Mouse (Mus musculus) thymus, postnatal 25 days (tissue): ENCODE results near the gene Slc7a1.

Source experiments
- DNase-seq: peaks from one replicate; pipeline ENCODE4 v3.0.0; 2022

Slc7a1 gene

DNA sequence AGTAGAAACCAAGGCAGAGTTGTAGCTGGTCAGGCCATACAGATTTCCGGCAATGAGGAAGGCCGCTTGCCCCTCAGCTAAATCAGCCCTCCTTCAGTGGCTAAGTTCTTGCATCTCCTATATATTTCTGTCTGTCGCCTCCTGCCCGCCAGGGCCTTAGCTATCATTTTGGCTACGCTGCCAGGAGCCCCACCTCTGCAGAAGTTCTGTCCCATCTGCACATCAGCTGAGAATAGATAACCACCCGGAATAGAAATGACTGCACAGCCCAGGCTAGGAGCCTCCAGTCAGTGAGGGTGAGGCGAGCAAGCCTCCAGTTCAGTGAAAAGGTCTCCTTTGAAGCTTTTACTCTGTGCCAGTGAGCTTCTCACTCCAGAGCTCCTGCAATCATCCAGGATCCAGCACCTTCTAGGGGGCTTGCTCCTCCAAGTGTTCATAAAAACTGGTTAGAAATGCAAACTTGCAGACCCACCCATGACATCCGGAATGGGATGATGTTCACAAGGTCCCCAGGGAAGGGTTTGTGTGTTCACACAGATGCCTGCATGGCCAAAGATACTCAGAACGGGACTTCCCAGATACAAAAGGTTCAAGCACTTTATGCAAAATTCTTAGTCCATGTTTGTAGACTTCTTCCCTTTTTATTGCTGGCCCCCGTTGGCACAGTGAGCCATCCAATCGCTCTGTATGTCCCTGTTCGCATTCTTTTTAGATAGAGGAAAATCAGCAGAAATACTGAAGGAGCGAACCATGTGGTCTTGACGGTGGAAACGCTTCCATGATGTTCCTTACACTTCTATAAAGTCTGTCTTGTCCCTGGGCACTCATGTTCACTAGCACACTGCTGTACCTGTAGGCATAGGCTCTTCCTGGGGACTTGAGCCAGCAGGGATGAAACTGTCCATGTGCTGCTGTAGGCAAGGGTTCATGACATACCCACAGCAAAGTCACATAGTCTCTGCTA lies 10.4 kb downstream of the Slc7a1 start:
- DNase-seq = no peak

DNA sequence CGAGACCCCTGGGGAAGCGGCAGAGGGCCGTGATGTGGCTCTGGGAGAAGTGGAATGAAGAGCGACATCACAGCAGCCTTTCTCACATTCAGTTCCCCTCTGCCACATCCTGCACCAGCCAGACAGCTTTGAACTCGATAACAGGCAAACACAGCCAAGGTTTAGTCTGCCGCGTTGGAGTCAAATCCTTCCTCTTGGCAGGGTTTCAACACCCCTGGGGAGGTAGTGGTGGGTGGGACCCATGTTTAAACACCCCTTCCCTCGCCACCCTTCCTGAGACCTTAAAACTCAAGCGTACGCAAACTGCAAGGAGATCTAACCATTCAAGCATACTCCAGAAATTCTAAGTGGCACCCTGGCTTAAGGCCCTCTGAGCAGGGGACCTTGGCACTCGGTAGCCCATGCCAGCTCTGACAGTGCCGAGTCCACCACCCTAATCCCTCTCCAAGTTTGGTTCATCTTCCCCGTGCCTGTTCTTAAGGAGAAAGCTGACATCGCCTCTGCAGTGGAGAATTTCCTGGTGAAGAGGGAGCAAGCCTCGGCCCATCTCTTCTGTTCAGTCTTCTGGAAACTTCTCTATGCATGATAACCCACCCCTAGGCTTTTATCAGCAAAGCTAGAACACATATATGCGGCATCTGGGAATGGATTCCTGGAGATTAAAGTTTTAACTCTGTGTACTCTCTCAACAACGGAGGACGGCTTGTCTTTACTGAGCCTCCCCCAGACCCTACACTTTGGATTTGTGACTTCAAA lies 11.3 kb downstream of the Slc7a1 start:
- DNase-seq = peak; percentile 50

DNA sequence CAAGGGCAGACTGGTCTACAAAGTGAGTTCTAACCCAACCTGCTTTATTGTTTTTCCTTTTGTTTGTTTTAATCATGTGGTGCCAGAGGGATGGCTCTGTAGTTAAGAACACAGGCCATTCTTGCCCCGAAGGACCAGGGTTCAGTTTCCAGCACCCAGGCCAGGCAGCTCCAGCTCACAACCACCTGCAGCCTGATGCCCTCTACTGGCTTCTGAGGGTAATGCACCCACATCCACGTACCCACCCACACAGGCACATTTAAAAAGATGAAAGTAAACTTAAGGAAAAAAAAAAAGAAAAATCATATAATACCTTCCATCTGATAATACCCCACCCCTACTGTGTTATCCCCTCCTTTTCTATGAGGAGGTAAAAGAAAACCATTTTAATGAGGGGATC lies 11.9 kb downstream of the Slc7a1 start:
- peak; percentile 39 for DNase-seq

DNA sequence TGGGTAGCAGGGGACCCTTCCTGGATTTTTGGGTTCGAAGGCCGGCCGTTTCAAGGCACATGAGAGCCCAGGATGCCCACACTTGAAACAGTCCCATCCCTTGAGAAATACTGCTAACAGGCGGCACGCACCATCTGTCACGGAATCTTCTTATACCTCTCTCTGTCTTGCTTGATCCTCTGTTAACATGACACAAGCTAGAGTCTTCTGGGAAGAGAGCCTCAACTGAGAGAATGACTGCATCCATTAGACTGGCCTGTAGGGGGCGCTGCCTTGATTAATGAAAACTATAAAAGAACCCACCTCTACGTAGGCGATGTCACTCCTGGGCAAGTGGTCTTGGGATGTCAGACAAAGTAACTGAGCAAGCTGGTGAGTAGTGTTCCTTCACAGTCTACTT lies 13.2 kb downstream of the Slc7a1 start:
- DNase-seq = peak; percentile 16

DNA sequence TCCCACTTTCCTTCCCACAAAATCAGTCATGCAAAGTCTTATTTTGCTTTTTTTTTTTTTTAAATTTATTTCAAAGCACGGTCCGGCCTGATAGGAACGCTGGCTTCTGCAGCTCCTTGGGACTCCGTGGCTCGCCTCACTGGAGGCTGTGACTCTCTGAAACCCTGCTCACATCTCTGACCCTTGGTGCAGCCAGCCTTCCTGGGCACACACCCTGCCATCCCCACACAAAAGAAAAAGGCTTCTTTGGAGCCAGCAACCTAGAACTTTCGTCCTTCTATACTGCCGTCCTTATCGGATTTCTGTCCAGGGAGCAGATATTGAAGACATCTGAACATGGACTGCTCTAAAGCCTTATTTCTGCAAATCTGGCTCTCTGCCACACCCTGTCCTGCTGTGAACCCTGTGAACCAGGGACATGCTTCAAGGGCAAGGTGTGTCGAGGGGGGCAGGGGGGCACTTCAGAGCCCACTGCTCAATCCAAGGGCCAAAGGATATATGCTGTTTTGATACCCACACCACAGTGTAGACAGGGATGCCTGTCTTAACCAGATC lies 15.1 kb downstream of the Slc7a1 start:
- DNase-seq = no peak

DNA sequence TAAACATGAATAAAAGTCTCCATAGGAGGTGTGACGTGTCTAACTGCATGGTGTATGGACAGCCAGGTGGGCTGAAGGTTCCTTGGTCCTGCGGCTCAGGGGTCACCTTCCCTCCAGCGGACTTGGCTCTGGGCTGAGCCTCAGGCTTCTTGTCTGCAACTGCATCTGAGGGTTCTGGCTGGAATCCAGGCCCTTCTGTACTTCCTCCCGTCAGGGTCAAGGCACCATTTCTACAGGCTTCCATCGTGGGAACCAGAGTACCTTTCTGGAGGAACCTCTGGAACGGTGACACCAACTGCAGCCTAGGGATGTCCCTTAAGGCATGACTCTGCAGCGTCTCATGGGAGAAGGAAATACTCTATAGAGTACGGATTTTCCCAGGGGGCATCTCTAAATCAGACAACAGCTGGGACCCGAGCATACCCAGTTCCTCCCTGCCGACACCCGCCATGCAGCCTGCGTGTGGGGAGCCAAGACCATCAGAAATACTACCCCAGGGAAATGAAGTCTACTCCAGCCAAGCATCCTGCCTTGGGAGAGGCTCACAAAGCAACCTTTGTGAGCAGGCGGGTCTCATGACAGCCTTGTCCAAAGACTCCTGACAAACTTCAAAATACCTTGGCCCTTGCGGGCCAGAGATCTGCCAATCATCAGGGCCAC lies 15.7 kb downstream of the Slc7a1 start:
- DNase-seq = no peak

DNA sequence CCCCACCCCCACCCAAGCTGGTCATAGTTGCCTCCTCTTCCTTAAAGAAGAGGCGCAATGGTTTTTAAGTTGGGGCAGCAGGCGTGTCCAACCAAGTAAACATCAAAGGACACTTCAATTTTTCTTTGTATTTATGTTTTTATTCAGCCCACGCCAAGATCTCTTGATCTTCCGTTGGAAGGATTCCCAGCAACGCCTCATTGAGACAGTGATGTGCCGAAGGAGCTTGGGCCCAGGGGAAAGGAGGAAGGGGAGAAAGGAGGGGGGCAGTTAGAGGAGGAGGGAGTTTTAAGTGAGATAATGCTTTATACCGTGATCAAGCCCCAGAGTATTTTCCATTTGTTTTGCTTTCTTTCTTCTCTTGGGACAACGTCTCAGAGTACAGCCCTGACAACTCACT lies 18.6 kb downstream of the Slc7a1 start:
- no peak for DNase-seq

DNA sequence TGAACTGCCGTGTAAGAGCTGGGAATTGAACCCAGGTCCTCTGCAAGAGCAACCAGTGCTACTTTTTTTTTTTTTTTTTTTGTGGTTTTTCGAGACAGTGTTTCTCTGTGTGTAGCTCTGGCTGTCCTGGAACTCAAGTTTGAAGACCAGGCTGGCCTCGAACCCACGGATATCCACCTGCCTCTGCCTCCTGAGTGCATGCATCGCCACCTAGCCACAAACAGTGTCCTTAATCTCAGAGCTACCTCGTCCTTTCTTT lies 19.5 kb downstream of the Slc7a1 start:
- DNase-seq = no peak

DNA sequence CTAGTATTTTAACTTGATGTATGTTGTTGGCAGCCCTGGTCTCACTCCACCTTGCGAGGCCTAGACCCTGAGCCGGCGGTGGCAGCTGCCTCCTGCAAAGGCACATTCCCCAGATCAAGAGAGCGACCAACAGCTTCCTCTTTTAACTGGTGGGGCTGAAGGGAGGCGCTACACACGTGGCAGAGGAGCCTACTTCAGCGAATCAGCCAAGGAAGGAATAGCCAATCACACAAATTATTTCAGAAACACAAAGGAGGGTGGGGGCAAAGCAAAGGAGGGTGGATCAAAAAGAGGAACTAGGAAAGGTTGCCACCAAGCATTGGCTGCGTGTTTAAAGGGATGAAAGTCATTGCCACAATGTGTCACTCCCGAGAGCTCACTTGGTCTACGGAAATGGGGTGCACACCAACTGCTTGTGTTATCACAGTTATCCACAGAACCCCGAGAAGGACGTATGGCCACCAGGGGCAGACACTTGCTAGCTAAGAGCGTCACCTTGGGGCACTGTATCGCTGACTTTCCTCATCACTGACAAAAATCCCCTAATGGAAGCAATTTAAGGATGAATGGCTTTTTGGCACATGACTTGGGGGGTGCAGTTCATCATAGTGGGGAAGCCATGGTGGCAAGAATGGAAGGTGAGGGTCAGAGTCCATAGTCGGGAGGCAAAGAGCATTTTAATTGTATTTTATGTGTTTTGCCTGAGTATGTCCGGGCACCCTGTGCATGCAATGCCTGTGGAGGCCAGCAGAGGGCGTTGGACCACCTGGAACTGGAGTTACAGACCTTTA lies 20.1 kb downstream of the Slc7a1 start:
- DNase-seq = peak; percentile 70

DNA sequence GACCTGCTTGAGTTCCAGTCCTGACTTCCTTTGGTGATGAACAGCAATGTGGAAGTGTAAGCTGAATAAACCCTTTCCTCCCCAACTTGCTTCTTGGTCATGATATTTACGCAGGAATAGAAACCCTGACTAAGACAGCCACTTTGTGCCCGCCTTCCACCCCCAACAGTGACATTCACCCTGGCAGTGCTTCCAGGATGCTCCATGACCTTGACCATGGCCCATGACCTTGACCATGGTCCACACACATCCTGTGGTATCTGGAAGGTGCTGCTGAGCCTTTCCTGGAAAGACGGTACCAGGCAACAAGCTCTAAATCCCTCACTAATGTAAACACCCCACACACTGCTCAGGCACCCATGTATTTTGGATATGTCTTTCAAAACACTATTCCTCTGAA lies 21.0 kb downstream of the Slc7a1 start:
- no peak for DNase-seq

DNA sequence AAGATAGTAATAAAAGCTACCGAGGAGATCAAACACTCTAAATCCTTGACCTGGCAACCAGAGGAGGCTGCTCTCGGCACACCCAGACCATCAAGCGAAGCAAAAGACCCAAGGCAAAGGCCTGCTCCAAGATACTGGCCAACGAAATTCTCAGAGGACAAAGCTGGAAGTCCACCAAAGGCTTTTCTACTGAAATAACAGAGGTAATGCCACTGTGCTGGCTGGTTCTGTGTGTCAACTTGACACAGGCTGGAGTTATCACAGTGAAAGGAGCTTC lies 21.5 kb downstream of the Slc7a1 start:
- DNase-seq = no peak

DNA sequence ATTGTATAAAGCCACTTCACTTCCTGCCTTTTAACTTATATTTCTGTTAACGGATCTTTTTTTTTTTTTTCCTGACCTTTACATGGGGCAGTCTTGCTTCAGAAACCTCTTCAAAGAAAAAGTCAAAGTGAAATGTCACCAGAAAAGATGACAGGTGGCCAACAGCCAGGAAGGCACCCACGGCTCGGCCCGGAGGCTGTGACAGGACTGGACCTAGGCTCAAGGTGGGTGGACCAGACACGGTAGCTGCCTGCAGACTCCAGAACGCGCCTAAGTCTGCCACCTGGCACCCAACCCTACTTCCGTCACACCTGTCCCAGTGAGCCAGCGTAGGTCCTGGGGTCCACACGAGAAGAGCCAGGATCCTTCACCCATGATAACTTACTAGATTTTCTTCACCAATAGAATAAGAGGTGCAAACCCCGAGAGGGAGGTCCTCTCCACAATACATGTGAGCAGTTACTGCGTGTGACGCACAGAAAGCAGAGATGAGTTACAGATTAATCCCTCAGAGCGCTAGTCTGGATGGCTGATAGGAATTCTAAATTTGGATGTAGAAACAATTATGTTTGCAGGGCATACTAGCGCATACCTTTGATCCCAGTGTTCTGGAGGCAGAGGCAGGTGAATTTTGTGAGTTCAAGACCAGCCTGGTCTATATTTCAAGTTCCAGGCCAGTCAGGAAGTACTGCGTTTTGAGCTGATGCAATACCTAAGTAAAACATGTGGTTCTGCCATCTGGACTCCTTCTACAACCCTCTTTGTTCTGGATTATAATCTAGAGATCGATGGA lies 22.1 kb downstream of the Slc7a1 start:
- DNase-seq = peak; percentile 29

DNA sequence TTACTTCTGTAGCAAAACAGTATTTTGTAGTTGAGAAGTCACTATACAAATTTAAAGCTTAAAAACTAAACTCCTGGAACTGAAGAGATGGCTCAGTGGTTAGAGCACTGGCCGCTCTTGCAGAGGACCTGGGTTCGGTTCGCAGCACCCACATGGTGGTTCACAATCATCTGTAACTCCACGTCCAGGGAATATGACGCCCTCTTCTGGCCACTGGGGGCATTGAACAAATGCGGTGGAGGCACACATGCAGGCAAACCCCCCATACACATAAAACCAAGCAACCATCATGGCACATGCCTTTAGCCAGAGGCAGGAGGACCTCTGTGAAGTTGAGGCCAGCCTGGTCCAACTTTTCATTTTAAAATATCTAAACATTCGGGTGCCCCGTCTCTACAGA lies 23.3 kb downstream of the Slc7a1 start:
- DNase-seq = no peak

DNA sequence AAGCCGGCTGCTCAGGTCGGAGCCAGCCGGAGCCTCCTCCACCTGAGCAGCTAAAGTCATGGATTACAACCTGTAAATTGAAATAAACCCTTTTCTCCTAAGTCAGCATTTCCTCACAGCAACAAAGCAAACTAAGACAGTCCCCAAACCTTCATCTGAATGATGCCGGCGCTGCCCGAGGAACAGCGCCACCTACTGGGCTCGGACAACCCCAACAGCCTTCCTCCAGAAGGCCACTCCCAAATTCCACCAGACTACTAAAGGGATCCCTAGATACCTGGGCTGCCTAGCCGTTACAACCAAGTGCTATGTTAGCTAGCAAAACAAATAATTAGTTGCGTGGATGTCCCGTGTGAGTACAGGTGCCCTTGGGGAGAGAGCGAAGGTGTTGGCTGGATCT lies 24.2 kb downstream of the Slc7a1 start:
- DNase-seq = no peak

DNA sequence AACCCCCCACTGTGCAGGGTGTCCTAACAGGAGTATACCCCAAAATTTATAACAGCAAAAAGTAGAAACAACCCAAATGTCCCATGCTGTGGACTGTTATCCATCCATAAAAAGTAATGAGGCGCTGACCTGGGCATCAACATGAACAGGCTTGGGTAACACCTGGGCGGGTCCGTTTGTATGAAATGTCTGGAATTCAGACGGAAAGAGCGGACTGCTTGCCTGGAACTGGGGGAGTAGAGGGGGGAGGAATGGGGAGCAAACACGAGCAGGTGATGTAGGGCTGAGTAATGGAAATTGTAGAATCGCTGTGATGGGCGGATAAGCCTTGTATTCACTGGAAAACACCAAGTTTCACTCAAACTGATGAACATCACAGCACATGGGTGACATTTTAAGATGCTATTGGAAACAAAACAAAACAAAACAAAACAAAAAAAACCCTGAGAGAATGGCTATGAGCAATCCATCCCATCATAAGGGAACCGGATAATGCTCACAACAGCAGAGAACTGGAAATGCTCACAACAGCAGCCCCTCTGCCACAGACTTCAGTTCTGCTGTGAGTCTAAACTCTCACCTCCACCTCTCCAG lies 26.5 kb downstream of the Slc7a1 start:
- DNase-seq = no peak

DNA sequence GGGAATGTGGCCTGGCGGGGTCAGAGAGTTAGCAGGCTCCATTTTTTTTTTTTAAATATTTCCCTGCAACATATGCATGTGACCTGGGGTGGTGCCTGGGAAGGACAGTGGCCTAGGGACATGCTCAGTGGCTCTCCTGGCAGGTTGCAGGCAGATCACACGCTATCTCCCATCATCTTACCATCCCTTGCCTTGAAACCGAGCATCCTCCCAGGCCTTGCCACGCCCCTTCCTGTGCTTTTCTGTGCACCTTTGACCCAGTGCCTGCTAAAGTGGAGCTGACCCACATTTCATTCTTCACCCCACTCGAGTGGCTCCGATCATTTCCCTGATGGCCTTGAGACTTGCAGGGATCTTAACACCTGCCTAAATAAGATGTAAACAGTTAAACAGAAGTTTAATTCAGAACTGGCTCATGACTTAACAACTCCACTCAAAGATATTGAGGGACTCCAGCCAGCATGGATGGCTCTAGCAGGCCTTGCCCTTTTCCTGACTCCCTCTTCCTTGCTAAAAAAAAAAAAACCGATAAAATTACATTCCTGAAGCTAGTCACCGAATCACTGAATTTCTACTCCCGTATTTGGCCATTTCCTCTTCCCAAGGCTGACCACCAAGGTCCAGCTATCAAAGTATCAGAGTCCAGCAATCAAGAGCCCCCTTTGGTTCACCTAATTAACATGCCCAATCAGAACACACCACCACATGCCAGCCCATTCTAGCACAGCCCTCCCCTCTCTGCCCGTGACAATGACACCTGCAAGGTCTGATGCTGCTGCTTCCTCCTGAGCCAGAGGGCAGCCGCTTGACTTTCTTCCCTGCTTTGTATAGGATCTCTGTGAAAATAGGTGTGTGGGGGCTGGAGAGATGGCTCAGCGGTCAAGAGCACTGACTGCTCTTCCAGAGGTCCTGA lies 27.4 kb downstream of the Slc7a1 start:
- DNase-seq = no peak

DNA sequence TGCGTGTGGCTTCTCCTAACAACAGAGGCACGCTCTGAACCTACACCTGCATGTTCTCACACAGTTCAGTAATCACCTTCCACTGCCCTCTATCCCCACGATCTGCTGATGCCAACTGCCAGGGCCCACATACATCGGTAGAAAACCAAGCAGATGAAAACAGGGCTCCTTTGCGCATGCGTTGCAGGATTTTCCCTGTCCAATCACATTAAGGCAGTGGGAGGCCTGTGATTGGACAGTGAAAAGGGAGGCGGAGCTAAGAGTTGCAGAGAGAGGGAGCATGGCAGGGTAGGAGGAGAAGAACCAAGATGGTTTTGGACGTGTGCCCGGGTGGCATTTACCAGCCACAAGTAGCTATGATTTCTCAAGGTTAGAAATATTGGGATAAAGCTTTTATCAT lies 28.3 kb downstream of the Slc7a1 start:
- DNase-seq = no peak

DNA sequence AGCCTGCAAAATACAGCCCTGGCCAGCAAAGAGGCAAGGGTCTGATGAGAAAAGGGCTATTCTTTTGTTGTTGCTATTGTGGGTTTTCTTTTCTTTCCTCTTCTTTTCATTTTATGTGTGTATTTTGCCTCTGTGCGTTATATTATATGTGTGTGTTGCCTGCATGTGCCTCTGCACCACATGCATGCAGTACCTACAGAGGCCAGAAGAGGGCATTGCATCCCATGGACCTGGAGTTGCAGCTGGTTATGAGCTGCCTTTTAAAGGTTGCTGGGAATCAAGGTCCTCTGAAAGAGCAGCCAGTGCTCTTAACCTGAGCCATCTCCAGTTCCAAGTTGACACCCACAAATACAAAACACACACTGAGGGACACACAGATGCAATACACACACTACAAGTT lies 29.1 kb downstream of the Slc7a1 start:
- peak; percentile 61 for DNase-seq

DNA sequence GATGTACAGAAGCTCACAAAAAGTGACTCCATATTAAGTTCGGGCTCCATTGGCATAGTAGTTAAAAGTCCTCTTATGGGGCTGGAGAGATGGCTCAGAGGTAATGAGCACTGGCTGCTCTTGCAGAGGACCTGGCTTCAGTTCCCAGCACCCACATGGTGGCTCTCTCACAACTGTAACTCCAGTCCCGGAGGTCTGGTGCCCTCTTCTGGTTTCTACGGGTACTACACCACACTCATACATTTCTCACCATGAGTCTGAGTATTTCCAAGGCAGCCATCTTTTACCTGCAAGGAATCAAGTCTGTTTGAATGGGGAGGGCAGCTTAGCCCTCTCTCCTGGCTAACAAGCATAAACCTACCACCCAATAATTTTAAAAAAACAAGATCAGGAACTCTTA lies 30.5 kb downstream of the Slc7a1 start:
- DNase-seq = no peak

DNA sequence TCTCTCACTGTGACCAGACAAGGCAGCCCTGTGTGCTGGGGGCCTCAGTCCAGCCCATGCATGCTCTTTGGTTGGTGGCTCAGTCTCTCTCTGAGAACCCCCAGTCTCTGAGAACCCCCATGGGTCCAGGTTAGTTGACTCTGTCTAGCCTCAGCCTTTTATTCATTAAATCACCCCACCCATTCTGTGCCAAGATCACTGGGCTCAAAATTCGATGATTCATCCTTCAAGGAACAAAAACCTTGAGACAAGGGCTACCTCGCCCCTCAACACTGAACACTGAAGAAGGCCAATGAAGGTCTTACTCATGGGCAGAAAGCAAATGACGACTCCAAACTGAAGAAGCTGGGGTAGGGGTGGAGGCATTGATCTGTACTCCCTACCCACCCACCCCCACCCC lies 31.9 kb downstream of the Slc7a1 start:
- no peak for DNase-seq

DNA sequence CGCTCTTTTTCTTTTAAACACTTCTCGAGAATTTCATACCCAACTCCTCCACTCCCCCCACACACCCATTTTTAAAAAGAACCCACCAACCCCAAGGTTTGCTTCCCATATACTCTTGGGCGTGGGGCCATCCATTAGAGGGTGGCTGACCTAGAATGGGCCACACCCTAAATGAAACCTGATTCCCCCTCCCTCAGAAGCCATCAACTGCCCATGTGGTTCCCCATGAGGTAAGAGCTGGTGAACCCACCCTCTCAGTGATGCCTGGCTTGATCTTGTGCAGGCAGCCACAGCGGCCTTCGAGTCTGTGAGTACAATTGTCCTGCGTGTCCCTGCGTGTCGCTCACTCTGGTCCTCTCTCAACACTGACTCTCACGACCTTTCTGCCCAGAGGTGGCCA lies 33.2 kb downstream of the Slc7a1 start:
- no peak for DNase-seq
